Mouse (Mus musculus) hindbrain, embryonic 11.5 days (tissue): ENCODE measurements around the gene Pappa. TPM values are rescaled to one million over a fixed set of nuclear protein-coding genes. Genes with fewer than 3 reads are reported as not detected.

Experiments used
- ATAC-seq: fragments of 200-750 bp; cut with Nextera tagmentation; 2 replicates; pipeline ENCODE4 v1.8.0; 2017; ENCODE audit warnings: mild to moderate bottlenecking, moderate TSS enrichment, moderate library complexity; ENCODE audit not compliant: low FRiP score
- DNase-seq: peaks from one replicate; pipeline ENCODE4 v3.0.0-alpha.2; 2015; ENCODE audit warnings: low spot score
- H3K27ac ChIP-seq: fragments of 300-500 bp; sonication (generic); 2 replicates; pipeline ENCODE4 v1.5.1; 2014; ENCODE audit warnings: mild to moderate bottlenecking, low read depth, low read length
- H3K27me3 ChIP-seq: fragments of 300-500 bp; sonication (generic); 2 replicates; pipeline ENCODE4 v1.6.1; 2014; ENCODE audit warnings: mild to moderate bottlenecking, low read length, moderate library complexity, mixed read lengths; ENCODE audit not compliant: control insufficient read depth, insufficient read depth
- H3K36me3 ChIP-seq: fragments of 300-500 bp; sonication (generic); 2 replicates; pipeline ENCODE4 v1.6.1; 2014; ENCODE audit warnings: mild to moderate bottlenecking, low read length, moderate library complexity, mixed read lengths; ENCODE audit not compliant: control insufficient read depth, insufficient read depth
- H3K4me1 ChIP-seq: fragments of 300-500 bp; sonication (generic); replicated peaks from 2 replicates; pipeline ENCODE4 v1.6.1; 2014; ENCODE audit warnings: low read length, mixed read lengths; ENCODE audit not compliant: control insufficient read depth, insufficient read depth
- H3K4me2 ChIP-seq: fragments of 300-500 bp; sonication (generic); replicated peaks from 2 replicates; pipeline ENCODE4 v1.6.1; 2014; ENCODE audit warnings: mild to moderate bottlenecking, low read depth, low read length
- H3K4me3 ChIP-seq: fragments of 300-500 bp; sonication (generic); 2 replicates; pipeline ENCODE4 v1.5.1; 2014; ENCODE audit warnings: low read depth, low read length
- H3K9ac ChIP-seq: fragments of 300-500 bp; sonication (generic); 2 replicates; pipeline ENCODE4 v1.6.1; 2014; ENCODE audit warnings: low read depth, low read length
- H3K9me3 ChIP-seq: fragments of 300-500 bp; sonication (generic); 2 replicates; pipeline ENCODE4 v1.6.1; 2016; ENCODE audit warnings: low read length; ENCODE audit not compliant: control insufficient read depth
- WGBS: fragments of 180-500 bp; shearing (Covaris S2); extraction: QIAGEN DNeasy Blood & Tissue Kit; methylation state at CpG from one replicate; pipeline ENCODE4 v1.1.7; 2014; 5-methylcytosine and 5-hydroxymethylcytosine counted together
- polyA plus RNA-seq: library from polyadenylated mRNA; unstranded; fragments of >200 nt; fragmentation: Nextera tagmentation; extraction: Ambion mirVana; gene quantifications from 2 replicates; pipeline ENCODE4 v1.2.1, GENCODE M21; 2014

The Pappa gene
- polyA plus RNA-seq, 1 experiment from 2014 or later, result 1.1 TPM

DNA sequence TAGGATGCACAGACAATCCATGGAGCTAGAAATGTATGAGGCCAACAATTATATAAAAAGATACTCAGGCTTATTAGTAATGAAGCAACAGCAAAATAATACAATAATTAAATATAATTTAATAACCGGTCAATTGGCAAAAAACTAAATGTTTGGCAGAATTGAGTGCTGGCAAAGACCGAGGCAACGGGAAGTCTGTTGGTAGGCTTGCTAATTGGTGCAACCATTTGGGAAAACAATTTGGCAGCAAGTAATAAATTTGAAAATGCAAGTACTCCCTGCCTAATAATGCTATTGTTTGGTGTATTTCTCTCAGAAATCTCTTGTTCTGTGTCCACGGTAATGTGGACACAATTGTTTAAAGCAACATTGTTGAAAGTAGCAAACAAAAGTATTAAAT, 99.9 kb downstream of the Pappa start:
- no peaks in the 10 kb centered on the region for H3K9me3 ChIP-seq
- no peak overlapping the region for H3K4me2 ChIP-seq
- WGBS, result 92% methylated on average over 4 of the region's 4 CpGs
- no peaks in the 10 kb centered on the region for H3K36me3 ChIP-seq
- H3K9ac ChIP-seq, result no peak overlapping the region
- no peaks in the 10 kb centered on the region for H3K27me3 ChIP-seq
- no peaks in the 10 kb centered on the region for H3K4me1 ChIP-seq
- no peak overlapping the region for H3K27ac ChIP-seq
- no peak for ATAC-seq
- H3K4me3 ChIP-seq, result no peak overlapping the region
- no peak for DNase-seq

DNA sequence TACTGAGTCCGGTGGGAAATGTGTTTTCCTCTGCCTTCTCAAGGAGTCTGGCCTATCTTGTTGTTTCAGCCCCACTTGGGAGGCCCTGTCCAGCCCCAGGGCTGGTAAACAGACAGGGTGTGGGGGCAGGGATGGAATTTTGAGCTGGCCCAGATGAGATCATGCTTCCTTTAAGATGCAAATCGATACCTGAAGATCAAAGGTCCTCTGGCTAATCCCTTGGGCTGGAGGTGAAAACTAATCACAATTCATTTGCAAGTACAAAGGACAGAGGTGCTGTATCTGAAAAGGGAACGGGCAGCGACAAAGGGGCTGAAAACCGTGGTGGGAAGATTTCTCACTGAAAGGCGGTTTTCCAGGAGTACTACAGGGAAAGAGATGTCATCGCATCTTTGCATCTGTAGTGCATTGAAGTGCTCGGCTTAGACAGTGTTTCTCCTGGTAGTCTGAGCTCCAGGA, 114.6 kb downstream of the Pappa start:
- ATAC-seq (peak; percentile 82), DNase-seq (peak; percentile 64)
- no peak overlapping the region for H3K4me3 ChIP-seq
- 4% methylated on average over 8 of the region's 8 CpGs for WGBS
- no peaks in the 10 kb centered on the region for H3K9me3 ChIP-seq
- no peak overlapping the region for H3K9ac ChIP-seq
- H3K36me3 ChIP-seq, result no peaks in the 10 kb centered on the region
- H3K4me2 ChIP-seq, result no peak overlapping the region
- no peaks in the 10 kb centered on the region; the same call in 1 of the 2 replicates for H3K4me1 ChIP-seq
- H3K27ac ChIP-seq, result no peak overlapping the region
- H3K27me3 ChIP-seq, result no peaks in the 10 kb centered on the region

DNA sequence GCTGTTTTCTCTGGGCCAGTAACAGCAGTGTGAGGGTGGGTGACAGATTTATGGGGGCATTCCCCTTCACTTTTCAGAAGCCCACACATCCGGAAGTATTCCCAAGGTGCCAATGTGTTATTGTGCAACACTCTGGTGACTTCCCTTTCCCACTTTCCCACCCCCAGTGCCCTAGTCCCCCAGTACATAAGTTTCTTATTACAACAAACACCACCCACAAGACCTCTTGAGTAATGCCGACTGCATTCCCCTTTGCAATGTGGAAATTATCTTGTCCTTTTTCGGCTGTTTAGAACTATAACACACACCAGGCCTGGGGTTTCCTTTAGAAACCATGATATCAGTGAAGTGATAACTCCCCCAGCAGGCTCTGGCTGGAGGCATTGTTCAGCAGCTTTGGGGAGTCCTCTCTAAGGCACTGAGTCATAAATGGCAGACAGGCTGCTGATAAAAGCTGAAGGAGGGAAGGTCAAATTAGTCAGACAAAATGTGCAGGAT, 118.5 kb downstream of the Pappa start:
- ATAC-seq (no peak), DNase-seq (no peak)
- H3K27me3 ChIP-seq, result no peaks in the 10 kb centered on the region
- no peak overlapping the region for H3K9ac ChIP-seq
- H3K4me1 ChIP-seq, result peaks cover 3% of the 10 kb centered on the region; the same call in 1 of the 2 replicates
- 22% methylated on average over 3 of the region's 3 CpGs for WGBS
- no peaks in the 10 kb centered on the region for H3K9me3 ChIP-seq
- no peaks in the 10 kb centered on the region for H3K36me3 ChIP-seq
- no peak overlapping the region for H3K4me2 ChIP-seq
- H3K27ac ChIP-seq, result no peak overlapping the region
- no peak overlapping the region for H3K4me3 ChIP-seq

DNA sequence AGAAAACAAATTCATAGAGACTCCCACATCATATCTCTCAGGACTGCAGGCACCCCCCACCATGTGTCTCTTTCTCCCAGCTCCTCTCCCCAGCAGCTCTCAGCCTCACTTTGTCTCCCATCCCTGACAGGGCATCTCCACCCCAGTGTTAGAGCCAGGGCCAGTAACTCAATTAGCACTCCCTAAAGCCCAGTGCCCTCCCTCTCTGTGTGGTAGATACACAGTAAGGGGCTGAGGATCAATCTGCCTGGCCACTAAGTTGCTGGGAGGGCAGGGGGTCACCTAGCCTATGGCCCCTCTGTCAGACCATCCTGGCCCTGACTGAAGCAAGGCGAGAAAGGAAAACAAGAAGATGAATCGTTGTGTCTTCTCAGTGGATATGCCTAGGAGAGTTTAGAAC, 119.3 kb downstream of the Pappa start:
- Histone ChIP-seq H3K36me3 (no peaks in the 10 kb centered on the region), H3K4me3 (no peak overlapping the region), H3K4me2 (no peak overlapping the region), H3K4me1 (0 out of 2 replicates have a peak, but pooled peaks cover 3% of the 10 kb centered on the region), H3K27me3 (no peaks in the 10 kb centered on the region), H3K9ac (no peak overlapping the region), H3K27ac (no peak overlapping the region), H3K9me3 (no peaks in the 10 kb centered on the region)
- DNase-seq (no peak), ATAC-seq (peak; percentile 39; the same call in 1 of the 2 replicates)
- WGBS, result 12% methylated on average over 2 of the region's 2 CpGs

DNA sequence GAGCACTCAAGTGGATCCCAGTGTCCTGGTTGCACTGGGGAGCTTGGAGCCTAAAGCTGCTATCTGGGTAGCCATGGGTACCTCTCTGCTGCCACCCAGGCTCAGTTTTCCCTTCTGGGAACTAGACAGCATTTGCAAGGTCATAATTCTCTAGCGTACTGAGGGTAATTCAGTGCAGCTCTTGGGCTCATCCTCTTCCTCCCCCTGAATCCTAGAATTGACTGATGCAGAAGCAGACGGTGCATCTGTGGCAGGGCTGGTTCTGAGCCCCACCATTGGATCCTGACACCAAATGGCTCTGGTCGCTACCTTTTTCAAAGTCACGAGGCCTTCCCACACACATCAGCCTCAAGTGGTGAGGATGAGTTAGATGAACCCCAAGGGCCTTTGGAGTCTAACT, 121.0 kb downstream of the Pappa start:
- Histone ChIP-seq H3K27ac (no peak overlapping the region), H3K36me3 (no peaks in the 10 kb centered on the region), H3K4me1 (0 out of 2 replicates have a peak, but pooled peaks cover 3% of the 10 kb centered on the region), H3K9me3 (no peaks in the 10 kb centered on the region), H3K9ac (no peak overlapping the region), H3K4me3 (no peak overlapping the region), H3K4me2 (no peak overlapping the region), H3K27me3 (no peaks in the 10 kb centered on the region)
- DNase-seq (no peak), ATAC-seq (no peak)
- WGBS, result 10% methylated on average over 4 of the region's 4 CpGs

DNA sequence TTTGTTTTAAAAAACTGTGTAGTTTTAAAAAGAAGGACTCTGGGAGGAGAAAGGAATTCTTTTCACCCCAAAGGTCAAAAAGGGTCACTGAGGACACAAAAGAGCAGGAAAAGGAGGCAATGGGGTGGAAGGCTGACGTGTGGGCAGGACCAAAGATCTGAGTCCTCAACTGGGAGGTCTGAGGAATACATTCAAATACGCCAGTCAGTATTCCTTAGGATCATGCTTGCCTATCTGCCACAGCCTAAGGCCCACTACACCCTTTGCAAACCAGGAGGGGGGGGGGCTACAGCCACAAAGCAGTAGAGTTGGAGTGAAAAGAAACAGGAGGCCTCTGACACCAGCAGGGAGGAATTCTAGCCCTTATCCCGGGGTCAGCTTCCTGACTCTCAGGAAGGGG, 121.5 kb downstream of the Pappa start:
- DNase-seq, result peak; percentile 7
- peak; percentile 47; the same call in 1 of the 2 replicates for ATAC-seq
- Histone ChIP-seq H3K36me3 (no peaks in the 10 kb centered on the region), H3K4me2 (no peak overlapping the region), H3K27ac (no peak overlapping the region), H3K27me3 (no peaks in the 10 kb centered on the region), H3K4me3 (no peak overlapping the region), H3K9ac (no peak overlapping the region), H3K9me3 (no peaks in the 10 kb centered on the region), H3K4me1 (0 out of 2 replicates have a peak, but pooled peaks cover 3% of the 10 kb centered on the region)
- 8% methylated on average over 3 of the region's 3 CpGs for WGBS

DNA sequence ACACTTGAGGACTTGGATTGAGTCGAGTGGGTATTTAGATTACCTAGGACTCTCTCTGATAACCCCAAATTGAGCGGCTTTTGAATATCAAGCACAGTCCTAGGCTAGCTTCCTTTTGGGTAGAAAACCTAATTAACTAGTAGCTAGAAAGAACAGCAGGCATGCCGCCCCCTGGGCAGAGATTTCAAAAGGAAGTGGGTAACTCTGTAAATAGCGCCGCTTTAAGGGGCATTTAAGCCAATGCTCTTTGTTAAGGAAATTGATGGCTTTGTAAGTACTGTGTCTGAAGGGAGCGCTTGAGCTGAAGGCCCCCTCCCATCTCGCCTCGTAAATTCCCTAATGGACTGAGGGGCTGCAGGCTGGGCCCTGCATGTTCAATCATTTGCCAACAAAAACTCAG, 128.2 kb downstream of the Pappa start:
- Histone ChIP-seq H3K36me3 (no peaks in the 10 kb centered on the region), H3K9ac (no peak overlapping the region), H3K4me1 (no peaks in the 10 kb centered on the region), H3K4me3 (no peak overlapping the region), H3K9me3 (no peaks in the 10 kb centered on the region), H3K27ac (no peak overlapping the region), H3K4me2 (no peak overlapping the region), H3K27me3 (no peaks in the 10 kb centered on the region)
- ATAC-seq, result peak; percentile 72
- DNase-seq, result peak; percentile 41
- 6% methylated on average over 8 of the region's 8 CpGs for WGBS

DNA sequence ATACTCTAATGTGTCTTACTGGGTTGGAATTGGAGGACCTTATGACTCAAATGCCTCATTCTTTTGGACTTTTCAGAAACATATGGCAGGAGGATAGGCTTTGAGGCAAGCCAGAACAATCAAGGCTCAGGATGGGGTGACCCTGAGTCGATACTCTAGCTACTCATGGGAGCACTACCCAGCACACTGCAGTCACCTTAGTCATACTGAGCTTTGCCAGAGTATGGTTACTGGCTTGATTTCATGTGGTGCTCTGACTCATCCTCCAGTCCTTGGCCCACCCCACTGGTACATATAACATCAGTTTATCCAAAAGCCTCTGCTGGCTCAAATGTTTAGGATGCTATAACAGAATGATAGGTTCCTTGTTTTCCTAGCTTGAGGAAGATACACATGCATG, 130.1 kb downstream of the Pappa start:
- H3K9me3 ChIP-seq, result no peaks in the 10 kb centered on the region
- DNase-seq (no peak), ATAC-seq (no peak)
- no peak overlapping the region for H3K4me2 ChIP-seq
- H3K9ac ChIP-seq, result no peak overlapping the region
- WGBS, result 78% methylated on average over 1 of the region's 1 CpGs
- no peak overlapping the region for H3K4me3 ChIP-seq
- H3K27ac ChIP-seq, result no peak overlapping the region
- H3K27me3 ChIP-seq, result no peaks in the 10 kb centered on the region
- H3K36me3 ChIP-seq, result no peaks in the 10 kb centered on the region
- H3K4me1 ChIP-seq, result no peaks in the 10 kb centered on the region

DNA sequence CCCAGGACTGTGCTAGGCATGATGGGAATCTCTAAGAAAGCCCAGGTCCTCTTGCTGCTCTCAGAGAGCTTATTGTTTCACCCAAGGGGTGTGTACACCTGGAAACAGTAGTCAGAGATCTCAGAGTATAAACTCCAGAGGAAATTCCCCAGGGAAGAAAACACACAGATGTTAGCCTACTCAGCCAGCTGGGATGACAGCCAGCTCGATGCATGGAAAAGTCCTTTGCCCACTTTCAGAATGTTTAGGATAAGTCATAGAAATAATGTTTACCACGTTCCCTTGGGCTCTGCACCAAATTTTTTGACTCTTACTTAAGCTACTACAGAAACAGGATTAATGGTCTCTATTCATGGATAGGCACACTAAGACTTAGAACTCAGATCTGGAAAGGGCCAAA, 143.1 kb downstream of the Pappa start:
- ATAC-seq, result no peak
- DNase-seq, result no peak
- Histone ChIP-seq H3K9me3 (no peaks in the 10 kb centered on the region), H3K4me1 (no peaks in the 10 kb centered on the region), H3K4me3 (no peak overlapping the region), H3K27me3 (no peaks in the 10 kb centered on the region), H3K27ac (no peak overlapping the region), H3K4me2 (no peak overlapping the region), H3K9ac (no peak overlapping the region), H3K36me3 (no peaks in the 10 kb centered on the region)
- 76% methylated on average over 2 of the region's 2 CpGs for WGBS
